Mouse (Mus musculus): ENCODE measurements around the gene Ebi3. TPM values are rescaled to one million over a fixed set of nuclear protein-coding genes. Genes with fewer than 3 reads are reported as not detected.

The Ebi3 gene
- total RNA-seq, 4 experiments from 2014 or later = 1.1 to 2.5 (median 1.7) TPM

GRCm38 (mm10) chr17:55996007-55996406 is 43.6 kb downstream of the Ebi3 start:
- DNase-seq (ENCODE audit: low spot score in 2 of 2) = no peak

GRCm38 (mm10) chr17:55999794-56000499 is 47.5 kb downstream of the Ebi3 start:
- no peak for DNase-seq (ENCODE audit: low spot score in 2 of 2)

GRCm38 (mm10) chr17:56003000-56003399 is 50.6 kb downstream of the Ebi3 start:
- no peak for DNase-seq (ENCODE audit: low spot score in 2 of 2)

- DNase-seq (ENCODE audit: low spot score in 2 of 2) = no peak
These were observed 53.1 kb downstream of the Ebi3 start, which contains the start of the genes Stap2 and Mpnd for GRCm38 (mm10) chr17:56005415-56006061. TSS of gene Stap2 (minus strand) at chr17:56005584. TSS of gene Mpnd (plus strand) at chr17:56005711.

Other genes with a start within 250 kb of the Ebi3 start
- gene Pot1b, start 240.0 kb upstream of the Ebi3 start, total RNA-seq (2022) = 1 to 10 TPM; 4.7 to 7.3 (median 5.8) TPM
- gene Adgre4, start 202.7 kb upstream of the Ebi3 start, total RNA-seq (2022) = under 1 TPM in 1 of 4 experiments, not detected in 3; 0.12 TPM
- gene Zfp119a, start 73.7 kb upstream of the Ebi3 start, total RNA-seq (2022) = 1 to 10 TPM; 5.0 to 7.3 (median 6.2) TPM
- 1 to 10 TPM; 6.4 to 6.9 (median 6.9) TPM for gene Zfp959, start 60.5 kb upstream of the Ebi3 start, total RNA-seq (2022)
- gene Zfp119b, start 3.1 kb upstream of the Ebi3 start, total RNA-seq (2022) = 1 to 10 TPM; 3.5 to 5.2 (median 4.0) TPM
- 10 to 100 TPM; 12.9 to 16.9 (median 15.0) TPM for gene Yju2, start 6.5 kb downstream of the Ebi3 start, total RNA-seq (2022)
- 10 to 100 TPM; 34.8 to 38.9 (median 37.7) TPM for gene Shd, start 17.8 kb downstream of the Ebi3 start, total RNA-seq (2022)
- 10 to 100 TPM; 73.6 to 91.7 (median 81.2) TPM for gene Fsd1, start 33.9 kb downstream of the Ebi3 start, total RNA-seq (2022)
- gene Stap2, start 52.9 kb downstream of the Ebi3 start, total RNA-seq (2022) = 1 to 10 TPM; 1.7 to 2.4 (median 2.1) TPM
- 100 to 1,000 TPM; 107 to 123 (median 117) TPM for gene Mpnd, start 53.1 kb downstream of the Ebi3 start, total RNA-seq (2022)
- 10 to 100 TPM; 31.2 to 36.7 (median 34.0) TPM for gene Sh3gl1, start 84.0 kb downstream of the Ebi3 start, total RNA-seq (2022)
- gene Chaf1a, start 87.8 kb downstream of the Ebi3 start, total RNA-seq (2022) = 1 to 10 TPM; 2.6 to 3.5 (median 3.1) TPM
- gene Ubxn6, start 122.4 kb downstream of the Ebi3 start, total RNA-seq (2022) = 10 to 100 TPM; 86.2 to 97.2 (median 91.5) TPM
- gene Hdgfl2, start 127.0 kb downstream of the Ebi3 start, total RNA-seq (2022) = 100 to 1,000 TPM in 3 of 4 experiments, 10 to 100 TPM in 1; 95.3 to 115 (median 104) TPM
- gene Plin4, start 157.2 kb downstream of the Ebi3 start, total RNA-seq (2022) = 10 to 100 TPM in 1 of 4 experiments, 1 to 10 TPM in 3; 4.7 to 14.9 (median 7.5) TPM
- gene Plin5, start 165.0 kb downstream of the Ebi3 start, total RNA-seq (2022) = under 1 TPM; 0.81 to 0.96 (median 0.93) TPM
- 1 to 10 TPM; 1.5 to 3.4 (median 2.0) TPM for gene Lrg1, start 169.4 kb downstream of the Ebi3 start, total RNA-seq (2022)
- 100 to 1,000 TPM; 116 to 130 (median 121) TPM for gene Sema6b, start 187.7 kb downstream of the Ebi3 start, total RNA-seq (2022)
- gene Tnfaip8l1, start 209.8 kb downstream of the Ebi3 start, total RNA-seq (2022) = 1 to 10 TPM; 6.1 to 8.9 (median 7.1) TPM
- gene Mydgf, start 231.3 kb downstream of the Ebi3 start, total RNA-seq (2022) = 10 to 100 TPM; 36.8 to 38.3 (median 37.5) TPM

Measured in left cerebral cortex, adult 8-10 months (tissue).